Mouse (Mus musculus) spleen, postnatal 10 days (tissue): Measurements from ENCODE around the gene Tmem9b.

Experiments used
- DNase-seq, 2 experiments: peaks; one replicate each; pipeline ENCODE4 v3.0.0; 2021 to 2022; ENCODE audit warnings: low spot score in 2 of 2

Tmem9b gene

DNA sequence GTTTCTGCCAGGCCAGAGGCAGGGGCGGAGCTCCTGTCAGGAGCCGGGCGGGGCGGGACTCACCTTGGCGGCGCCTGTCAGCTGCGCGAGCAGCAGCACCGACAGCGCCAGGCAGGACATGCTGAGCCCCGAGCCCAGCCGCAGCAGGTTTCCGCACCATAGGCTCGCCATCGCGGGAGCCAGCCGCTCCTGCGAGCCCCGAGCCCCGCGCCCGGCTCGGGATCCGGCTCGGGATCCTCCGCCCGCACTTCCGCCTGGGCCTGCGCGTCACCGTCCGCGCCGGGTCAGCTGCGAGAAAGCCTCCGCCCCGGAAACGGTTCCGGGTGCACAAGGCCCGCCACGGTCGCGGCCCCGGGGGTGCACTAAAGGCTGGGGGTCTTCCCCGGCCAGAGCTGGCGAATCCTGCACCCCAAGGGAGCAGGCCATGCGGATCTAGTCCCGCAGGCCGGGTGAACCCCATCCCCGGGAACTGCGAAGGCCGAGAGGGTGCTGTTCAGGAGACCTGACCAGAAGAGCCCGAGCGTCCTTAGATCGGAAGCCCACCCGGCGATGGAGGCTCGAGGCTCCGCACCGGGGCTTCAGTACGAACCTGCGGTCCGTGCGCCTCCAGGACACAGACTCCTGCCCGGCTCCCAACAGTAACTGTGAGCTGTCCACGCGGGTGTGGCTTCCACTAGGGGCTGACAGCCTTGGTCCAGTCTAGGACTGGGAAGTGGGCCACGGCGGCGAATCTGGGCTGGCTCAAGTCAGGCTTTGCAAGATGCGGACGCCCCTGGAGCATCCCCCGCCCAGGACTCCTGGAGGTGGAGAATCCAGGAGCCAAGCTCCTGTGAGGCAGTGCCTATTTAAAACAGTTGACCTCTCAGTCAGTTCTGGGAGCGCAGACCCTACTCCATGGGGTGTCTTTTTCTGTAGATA is at the start of gene Tmem9b:
Gene Tmem9b, minus strand, starts transcription at position 868 of the 918 bp plus-strand sequence.
- DNase-seq, result peak; percentile 83 to 84

DNA sequence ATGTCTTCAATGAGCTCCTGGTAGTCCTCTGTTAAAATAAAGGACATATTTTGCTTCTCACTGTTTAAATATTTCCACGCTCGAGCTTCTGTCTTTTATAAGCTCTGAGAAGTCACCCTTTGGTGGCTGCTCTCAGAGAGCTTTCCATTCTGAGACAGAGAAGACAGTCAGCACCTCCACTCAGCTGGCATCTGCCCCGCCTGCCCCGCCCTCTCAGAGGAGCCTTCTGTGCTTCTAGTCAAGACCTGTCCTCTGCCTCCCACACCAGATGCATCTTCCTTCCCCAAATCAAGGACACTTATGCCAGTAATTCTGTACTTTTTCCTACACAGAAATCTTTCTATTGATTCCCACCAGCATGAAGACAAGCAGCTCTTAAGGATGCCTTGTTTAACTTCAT is 48.0 kb upstream of the Tmem9b start:
- no peak for DNase-seq

DNA sequence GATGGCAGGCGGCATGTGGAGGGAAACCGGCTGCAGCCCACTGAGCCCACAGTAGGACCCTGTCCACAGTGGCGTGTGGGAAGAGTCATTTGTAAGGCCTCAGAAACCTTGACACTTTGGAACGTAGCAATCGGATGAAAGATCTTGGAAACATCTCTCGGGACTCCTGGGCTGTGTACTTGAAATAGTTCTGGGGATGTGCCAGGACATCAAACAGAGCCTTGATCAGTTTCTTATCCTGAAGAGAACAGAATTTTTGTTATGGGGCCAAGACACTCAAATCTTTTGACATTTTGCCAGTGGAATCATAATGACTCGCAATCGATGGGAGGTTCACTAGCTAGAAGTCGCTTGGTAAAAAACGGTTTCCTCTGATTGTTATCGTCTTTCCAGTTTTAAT is 46.5 kb upstream of the Tmem9b start:
- no peak for DNase-seq

DNA sequence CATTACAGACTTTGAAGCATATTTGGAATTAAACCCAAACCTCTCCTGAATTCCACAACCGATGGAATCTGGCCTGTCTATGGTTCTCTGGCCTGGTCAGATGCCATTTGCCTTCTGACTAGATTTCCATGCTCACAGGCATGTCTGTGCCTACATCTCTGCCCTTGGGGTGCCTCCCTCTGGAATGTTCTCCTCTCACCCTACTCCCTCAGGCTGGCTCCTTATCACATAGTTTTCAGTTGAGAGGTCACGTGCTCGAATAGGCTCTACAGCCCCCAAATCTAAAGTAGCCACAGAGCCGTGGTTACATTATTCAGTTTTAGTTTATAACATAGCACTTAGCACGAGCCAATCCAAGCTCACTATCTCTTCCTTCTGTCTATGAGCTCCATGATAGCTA is 42.9 kb upstream of the Tmem9b start:
- no peak for DNase-seq

DNA sequence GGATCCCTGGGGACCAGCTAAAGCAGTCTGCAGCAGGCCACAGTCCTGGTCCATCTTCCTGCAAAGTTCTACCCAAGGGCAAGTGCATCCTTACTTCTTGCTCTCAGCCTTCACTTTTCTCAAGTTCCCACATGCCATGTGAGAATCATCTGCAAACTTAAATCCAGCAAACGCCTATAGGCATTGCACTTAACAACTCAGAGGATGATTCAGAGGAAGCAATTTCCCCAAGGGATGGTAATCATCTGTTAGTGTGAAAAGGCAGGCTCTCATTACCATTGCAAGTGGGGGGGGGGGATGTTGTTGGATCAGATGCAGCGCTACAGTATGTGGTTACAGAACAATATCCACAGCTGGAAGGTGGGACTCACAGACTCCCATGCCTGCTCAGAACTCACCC is 41.9 kb upstream of the Tmem9b start:
- DNase-seq, result no peak

DNA sequence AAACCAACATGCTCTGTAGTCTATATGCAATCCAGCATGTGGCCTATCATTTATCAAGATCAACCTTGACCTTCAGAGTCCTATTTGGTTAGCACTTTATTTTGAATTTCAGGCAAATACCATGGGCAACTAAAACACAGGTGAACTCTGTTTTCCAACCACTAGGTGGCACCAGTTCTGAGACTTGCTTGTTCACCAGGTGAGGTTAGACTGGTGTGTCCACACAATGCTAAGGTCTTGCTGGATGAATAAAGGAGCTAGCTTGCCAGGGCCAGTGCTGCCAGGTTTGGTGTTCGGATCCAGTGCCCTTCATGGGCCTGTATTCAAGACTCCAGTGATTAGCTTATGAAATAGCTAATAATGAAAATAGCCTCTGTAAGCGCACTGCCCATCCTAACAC is 40.1 kb upstream of the Tmem9b start:
- DNase-seq, result peak; percentile 53 to 72

DNA sequence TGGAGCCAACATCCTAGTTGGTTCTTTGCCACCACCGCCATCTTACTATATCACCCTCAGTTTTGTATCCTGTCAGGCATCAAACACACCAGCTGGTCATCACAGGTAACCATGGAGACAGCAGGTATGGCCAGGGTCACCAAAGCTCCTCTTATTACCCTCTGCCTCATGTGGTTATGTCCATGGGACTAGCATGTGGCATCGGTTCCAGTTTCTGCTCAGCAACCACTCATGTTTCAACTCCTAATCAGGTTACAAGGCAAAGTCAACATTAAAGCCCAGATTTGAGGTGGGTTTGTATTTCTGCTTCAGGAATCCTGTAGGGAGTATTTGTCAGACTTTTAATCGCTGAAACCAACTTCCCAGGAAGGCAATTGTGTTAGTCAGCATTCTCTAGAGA is 38.1 kb upstream of the Tmem9b start:
- no peak for DNase-seq

DNA sequence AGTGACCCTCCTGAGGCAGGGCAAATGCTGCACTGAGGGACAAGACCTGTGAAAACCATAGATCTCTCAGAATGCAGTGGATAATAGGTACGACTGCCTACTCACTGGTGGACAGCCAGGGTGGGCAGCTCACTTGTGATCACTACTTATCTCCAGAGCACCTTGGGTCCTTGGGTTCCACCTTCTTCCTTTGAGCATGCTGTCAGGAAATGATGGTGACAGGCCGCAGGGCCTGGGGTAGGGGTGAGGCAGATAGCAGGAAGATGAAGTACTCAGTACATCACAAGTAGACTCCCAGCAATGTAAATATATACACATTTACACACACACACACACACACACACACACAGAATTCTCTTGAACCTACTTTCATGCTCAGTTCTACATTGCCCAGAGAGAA is 35.2 kb upstream of the Tmem9b start:
- no peak for DNase-seq

DNA sequence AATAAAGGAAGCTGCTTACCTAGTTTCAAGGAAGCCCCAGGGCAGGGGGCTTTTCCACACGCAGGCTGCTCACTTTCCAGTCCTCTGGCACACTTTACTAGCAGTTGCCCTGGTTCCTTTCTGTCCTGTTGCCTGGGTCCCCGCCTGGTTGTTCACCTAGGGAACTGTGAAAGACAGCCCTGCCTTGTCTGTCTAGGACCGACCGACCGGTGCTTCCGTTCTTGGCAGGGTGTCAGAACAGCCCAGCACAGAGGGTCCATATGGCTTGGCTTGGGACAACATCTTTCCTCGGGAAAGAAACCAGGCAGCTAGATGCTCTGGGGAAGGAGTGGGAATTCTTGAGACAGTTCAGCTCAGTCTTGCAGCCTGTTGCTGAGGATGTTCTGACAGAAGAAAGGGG is 30.6 kb upstream of the Tmem9b start:
- DNase-seq, result no peak

DNA sequence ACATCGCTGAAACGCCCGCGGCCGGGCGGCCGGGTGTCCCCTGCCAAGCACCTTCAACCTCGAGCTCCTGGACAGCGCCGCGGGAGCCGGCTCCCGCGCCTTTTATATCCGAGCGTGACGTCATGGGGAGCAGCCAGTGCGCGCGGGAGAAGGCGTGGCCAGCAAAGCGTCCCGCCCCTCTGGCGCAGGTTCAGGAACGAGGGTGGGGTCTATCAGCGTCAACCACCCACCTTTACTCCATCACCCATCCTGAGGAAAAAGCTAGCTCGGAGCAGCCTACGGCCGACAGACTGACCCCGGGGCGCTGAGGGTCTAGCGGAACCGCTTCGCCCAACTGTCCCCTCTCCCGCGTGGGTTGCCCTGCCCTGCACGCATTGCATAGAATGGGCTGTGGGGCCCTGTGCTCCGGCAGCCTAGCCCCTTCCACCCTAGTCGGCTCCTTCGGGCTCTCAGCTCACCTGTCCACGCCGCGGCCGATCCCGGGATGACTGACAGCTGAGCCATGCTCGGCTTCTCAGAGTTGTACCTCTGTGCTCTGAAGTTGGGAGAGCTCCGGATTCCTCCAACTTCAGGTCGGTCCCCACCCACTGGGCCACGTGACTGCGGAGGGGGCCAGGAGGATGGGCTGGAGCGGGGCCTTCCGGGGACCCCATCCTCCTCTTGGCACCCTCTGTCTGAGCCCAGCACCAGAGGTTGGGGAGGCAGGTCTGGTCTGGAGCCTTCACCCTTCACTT is 29.0 kb upstream of the Tmem9b start, which contains the start of gene Nrip3:
Gene Nrip3, minus strand, starts transcription at position 556 of the 734 bp plus-strand sequence.
- peak; percentile 72 to 83 for DNase-seq

DNA sequence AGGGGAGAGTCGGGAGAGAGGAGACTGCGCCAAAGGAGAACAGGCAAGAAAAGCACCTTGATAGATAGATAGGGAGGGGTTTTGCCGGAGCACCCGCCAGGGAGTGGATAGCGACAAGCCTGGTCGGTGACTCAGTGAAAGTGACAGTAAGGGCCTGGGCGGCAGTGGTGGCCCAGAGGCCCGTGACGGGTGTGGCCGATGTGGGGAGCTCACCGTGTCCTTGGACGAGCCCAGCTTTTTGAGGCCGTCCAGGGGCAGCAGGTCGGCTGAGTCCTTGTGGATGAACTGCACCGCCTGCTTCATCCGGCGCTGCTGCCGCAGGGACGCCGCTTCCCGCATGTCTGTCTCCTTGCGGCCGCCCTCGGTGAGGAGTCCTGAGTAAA is 28.4 kb upstream of the Tmem9b start:
- DNase-seq, result peak; percentile 51 to 57

DNA sequence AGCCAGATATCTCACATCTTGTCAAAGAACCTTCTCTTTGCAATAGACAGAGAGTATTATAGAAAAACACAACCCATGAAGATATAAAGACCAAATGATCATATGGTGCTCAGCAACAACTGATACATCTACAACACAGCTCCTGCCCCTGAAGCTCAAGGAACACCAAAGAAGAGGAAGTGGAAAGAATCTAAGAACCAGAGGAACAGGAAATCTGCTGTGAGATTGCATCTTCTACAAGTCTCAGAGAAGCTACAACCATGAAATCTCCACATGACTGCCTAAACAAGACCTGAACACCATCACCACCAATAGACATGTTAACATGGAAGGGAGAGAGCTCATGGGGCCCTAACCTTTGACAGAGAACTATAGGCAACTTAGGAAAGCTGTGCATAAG is 19.6 kb upstream of the Tmem9b start:
- DNase-seq, result no peak

DNA sequence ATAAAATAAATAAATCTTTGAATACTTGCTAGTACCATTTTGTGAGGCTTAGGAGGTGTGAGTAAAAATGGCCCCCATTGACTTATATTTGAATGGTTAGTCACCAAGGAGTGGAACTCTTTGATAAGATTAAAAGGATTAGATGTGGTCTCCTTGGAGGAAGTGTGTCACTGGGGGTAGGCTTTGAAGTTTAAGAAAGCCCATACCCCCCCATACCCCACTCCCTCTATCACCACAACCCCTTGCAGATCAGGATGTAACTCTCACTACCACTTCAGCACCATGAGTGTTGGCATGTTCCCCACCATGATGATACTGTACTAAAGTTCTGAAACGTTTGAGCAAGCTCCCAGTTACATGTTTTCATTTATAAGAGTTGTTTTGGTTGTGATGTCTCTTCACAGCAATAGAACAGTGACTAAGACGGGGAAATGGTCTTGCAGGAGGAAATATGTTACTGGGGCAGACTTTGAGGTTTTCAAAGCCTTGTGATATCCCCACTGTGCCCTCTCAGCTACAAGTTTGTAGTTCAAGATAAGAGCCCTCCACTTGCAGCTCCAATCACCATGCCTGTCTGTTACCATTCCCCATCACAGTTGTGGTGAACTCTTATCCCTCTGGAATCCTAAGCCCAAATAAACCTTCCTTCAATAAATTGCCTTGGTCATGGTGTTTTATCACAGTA is 16.2 kb upstream of the Tmem9b start:
- DNase-seq, result no peak

DNA sequence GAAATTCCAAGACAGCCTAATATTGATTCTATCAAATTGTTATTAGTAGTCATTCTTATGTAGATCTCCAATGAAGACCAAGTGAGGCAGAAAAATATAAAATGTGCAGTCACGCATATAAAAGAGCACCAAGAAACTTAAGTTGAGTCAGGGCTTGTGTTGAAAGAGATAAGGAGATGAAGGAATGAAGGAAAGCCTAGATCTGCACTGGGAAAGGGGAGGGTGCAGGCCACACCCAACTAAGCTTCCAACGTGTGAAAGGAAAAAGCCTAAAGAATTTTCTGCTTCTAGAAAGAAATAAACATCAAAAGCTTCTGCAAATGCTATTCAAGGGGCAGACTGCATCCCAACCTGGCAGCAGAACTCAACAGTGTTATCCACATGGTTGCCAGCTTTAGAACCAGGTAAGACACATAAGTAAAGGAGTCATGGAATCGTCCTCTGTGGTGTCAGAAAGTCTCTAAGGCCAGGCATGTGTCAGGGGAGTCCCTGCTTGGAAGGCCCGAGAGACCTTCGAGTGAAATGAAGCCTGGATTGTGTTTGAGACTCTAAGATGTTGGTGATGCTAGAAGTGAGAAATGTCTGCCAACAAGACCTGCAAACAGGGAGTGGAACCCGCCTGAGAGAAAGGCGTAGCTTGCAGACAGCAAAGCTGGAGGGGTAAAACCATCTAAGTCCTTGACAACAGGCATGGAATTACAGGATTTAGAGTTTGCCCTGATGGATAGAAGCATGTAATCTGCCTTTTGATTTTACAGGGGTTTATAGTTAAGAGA is 15.1 kb upstream of the Tmem9b start:
- DNase-seq, result no peak

DNA sequence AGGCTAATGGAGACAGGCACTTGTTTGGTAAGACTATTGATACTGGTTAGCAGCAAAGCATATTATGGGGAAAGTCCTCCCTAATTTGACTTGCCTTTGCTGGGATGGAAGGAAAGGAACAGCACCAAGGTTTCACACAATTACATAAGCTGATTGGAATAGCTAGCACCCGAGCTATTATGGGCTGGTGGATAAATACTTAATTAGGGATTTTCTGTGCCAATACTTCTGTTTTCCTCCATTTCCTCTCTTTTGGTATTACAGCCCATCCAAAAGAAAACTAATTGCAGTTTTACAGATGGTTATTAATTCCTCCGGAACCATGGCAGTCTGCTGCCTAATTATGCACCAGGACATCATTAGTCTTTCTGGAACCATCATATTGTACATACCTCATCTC is 11.3 kb upstream of the Tmem9b start:
- no peak for DNase-seq

DNA sequence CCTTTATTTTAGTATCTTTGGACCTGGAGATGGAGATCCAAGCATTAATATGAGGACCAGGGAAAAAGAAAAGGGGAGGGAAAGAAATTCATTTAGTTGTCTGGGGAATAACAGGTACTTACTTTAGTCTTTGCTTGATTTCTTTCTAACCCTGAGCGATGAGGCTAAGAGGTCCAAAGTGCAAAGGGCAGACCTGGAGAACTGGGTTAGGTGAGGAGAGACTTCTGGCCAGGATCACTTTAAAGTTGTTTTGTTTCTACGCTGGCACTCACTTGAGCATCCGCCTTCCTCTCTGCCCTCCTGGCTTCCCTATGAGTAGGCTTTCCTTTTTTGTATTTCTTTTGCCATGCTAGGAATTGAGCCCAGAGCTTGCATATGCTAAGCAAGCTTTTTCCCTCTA is 3.6 kb upstream of the Tmem9b start:
- DNase-seq, result no peak

DNA sequence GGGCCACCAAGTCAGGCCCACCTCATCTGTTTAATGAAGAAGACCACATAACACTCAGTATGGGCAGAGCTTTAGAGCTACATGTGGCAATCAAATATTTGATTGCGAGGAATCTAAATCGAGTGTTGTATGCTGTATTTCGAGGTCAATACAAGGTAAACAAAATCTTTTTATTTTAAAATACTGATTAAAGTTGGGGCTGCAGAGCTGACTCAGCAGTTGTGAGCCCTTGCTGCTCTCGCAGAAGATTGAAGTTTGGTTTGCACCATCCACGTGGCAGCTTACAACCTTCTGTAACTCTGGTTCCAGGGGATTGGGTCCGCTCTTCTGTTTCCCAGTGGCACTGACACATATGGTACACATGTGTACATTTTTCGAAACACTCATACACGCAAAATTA is 1.4 kb upstream of the Tmem9b start:
- DNase-seq, result no peak

DNA sequence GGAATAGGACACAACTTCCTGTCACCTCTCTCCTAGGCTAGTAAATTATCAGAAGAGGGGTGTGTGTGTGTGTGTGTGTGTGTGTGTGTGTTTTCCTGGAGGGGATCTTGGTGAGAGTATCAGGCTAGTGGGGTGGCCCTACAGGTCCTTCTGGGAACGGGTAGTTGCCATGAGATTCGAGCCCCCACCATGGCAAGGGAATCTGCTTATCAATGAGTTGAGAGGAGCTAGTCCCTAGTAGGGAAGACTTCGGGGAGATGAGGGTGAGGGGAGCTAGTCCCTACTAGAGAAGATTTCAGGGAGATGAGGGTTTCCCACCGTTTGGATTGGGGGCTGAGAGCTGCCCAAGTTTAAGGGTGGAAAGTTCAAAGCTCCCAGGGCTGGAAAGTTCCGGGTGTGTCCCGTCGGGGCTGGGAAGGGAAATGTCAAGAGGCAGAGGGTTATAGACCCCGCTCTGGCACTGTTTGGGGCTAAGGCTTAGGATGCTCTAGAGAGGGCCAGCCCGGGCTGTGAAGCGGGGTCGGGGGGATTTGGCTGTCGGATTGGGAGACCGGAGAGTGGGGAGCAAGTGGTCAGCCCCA is 1.2 kb downstream of the Tmem9b start:
- DNase-seq, result peak in 1 of 2 experiments; percentile 29

DNA sequence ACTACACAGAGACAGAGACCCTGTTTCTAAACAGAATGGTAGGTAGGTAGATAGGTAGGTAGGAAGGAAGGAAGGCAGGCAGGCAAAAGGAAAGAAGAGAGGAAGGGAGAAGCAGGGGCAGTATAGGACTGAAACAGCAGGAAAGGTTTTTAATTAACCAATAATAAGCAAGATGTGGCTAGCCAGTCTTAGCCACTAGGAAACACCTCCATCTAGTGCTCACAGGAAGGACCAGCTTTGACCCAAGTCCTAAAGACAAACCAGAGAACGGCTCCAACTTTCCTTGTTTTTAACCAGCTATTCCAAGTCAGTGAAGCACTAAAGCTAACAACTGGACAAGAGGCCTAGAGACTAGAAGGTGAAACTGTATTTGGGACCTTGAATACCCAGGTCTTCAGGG is 4.9 kb downstream of the Tmem9b start:
- DNase-seq, result no peak

DNA sequence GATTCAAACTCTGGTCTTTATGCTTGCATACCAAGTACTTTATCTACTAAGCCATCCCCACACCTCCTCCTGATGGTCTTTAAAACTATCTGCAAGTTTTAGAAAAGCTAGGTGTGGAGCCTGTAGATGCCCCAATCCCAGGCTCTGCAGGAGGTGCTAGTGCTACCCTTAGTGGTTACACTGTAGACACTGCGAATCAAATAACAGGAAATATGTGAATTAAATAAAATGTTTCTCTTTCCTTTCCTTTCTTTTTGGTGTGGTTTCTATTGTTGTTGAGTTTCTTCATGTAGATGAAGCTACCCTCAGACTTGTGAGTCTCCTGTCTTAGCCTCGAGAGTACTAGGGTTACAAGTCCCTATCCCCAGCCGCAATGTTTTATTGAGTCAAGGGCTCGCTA is 11.0 kb downstream of the Tmem9b start:
- no peak for DNase-seq

DNA sequence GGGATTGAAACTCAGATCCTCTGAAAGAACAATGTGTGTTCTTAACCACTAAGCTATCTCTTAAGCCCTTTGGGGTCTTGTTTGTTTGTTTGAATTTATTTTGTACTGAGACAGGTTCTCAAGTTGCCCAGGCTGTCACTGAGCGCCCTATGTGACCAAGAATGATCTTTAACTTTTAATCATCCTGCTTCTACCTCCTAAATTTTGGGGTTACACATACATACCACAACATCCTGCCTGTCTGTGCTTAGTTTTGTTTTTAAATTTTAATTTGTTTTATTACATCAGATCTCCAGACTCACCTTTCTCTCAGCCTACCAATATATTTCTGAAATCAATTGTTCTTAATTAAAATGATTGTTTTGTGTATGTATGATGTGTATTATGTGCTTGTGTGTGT is 11.6 kb downstream of the Tmem9b start:
- DNase-seq, result no peak
